Mouse (Mus musculus) heart, embryonic 15.5 days (tissue): ENCODE results near the gene Foxk1. TPM values are rescaled to one million over a fixed set of nuclear protein-coding genes. Genes with fewer than 3 reads are reported as not detected.

Experiments
- ATAC-seq: fragments of 200-750 bp; cut with Nextera tagmentation; replicated peaks from 2 replicates; pipeline ENCODE4 v1.8.0; 2017; ENCODE audit warnings: low read depth, moderate TSS enrichment; ENCODE audit not compliant: insufficient number of reproducible peaks, insufficient read depth, low FRiP score
- H3K27ac ChIP-seq: fragments of 300-500 bp; sonication (generic); 2 replicates; pipeline ENCODE4 v1.5.1; 2015; ENCODE audit warnings: mild to moderate bottlenecking, inconsistent platforms
- H3K27me3 ChIP-seq: fragments of 300-500 bp; sonication (generic); 2 replicates; pipeline ENCODE4 v1.6.1; 2015; ENCODE audit warnings: inconsistent platforms
- H3K36me3 ChIP-seq: fragments of 300-500 bp; sonication (generic); 2 replicates; pipeline ENCODE4 v1.6.1; 2015; ENCODE audit warnings: mild to moderate bottlenecking, inconsistent platforms
- H3K4me1 ChIP-seq: fragments of 300-500 bp; sonication (generic); replicated peaks from 2 replicates; pipeline ENCODE4 v1.6.1; 2015; ENCODE audit warnings: inconsistent platforms
- H3K4me2 ChIP-seq: fragments of 300-500 bp; sonication (generic); 2 replicates; pipeline ENCODE4 v1.6.1; 2015; ENCODE audit warnings: inconsistent platforms, mild to moderate bottlenecking, moderate library complexity
- H3K4me3 ChIP-seq: fragments of 300-500 bp; sonication (generic); 2 replicates; pipeline ENCODE4 v1.5.1; 2015; ENCODE audit warnings: mild to moderate bottlenecking, inconsistent platforms
- H3K9ac ChIP-seq: fragments of 300-500 bp; sonication (generic); 2 replicates; pipeline ENCODE4 v1.6.1; 2015; ENCODE audit warnings: mild to moderate bottlenecking, inconsistent platforms
- H3K9me3 ChIP-seq: fragments of 300-500 bp; sonication (generic); replicated peaks from 2 replicates; pipeline ENCODE4 v1.6.1; 2016; ENCODE audit warnings: inconsistent platforms
- WGBS: fragments of 180-500 bp; shearing (Covaris S2); methylation state at CpG from one replicate; pipeline ENCODE4 v1.1.7; 2015; ENCODE audit warnings: mixed read lengths; 5-methylcytosine and 5-hydroxymethylcytosine counted together
- polyA plus RNA-seq: library from polyadenylated mRNA; unstranded; fragments of >200 nt; fragmentation: Nextera tagmentation; extraction: Ambion mirVana; gene quantifications from 2 replicates; pipeline ENCODE4 v1.2.1, GENCODE M21; 2015

Foxk1 gene
- polyA plus RNA-seq, 1 experiment from 2014 or later, result 3.1 TPM

DNA sequence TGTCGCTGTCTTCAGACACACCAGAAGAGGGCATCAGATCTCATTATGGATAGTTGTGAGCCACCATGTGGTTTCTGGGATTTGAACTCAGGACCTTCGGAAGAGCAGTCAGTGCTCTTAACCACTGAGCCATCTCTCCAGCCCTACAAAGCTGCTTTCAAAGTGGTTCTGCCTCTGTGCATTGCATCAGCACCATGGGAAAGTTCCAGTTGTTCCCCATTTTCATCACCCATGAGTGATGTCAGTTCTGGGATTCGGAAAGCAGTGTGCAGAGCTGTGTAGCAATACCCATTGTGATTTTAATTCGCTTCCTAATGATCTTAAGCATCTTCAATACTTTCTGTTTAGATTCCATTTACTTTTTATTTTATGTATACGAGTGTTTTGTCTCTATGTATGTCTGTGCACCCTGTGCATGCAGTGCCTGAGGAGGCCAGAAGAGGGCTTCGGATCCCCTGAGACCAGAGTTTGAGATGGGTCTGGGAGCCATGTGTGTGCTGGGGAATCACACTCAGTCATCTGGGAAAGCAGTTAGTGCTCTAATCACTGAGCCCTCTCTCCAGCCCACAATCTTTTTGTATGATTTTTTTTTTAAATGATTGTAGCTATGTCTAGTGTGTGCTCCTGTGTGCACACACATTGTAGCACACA lies 6.6 kb upstream of the Foxk1 start:
- Histone ChIP-seq H3K27me3 (no peaks in the 10 kb centered on the region), H3K4me2 (no peak overlapping the region), H3K36me3 (no peaks in the 10 kb centered on the region), H3K9ac (no peak overlapping the region), H3K4me3 (no peak overlapping the region), H3K9me3 (no peaks in the 10 kb centered on the region), H3K27ac (no peak overlapping the region), H3K4me1 (peaks cover 11% of the 10 kb centered on the region)
- no peak for ATAC-seq
- WGBS, result 87% methylated on average over 6 of the region's 6 CpGs

DNA sequence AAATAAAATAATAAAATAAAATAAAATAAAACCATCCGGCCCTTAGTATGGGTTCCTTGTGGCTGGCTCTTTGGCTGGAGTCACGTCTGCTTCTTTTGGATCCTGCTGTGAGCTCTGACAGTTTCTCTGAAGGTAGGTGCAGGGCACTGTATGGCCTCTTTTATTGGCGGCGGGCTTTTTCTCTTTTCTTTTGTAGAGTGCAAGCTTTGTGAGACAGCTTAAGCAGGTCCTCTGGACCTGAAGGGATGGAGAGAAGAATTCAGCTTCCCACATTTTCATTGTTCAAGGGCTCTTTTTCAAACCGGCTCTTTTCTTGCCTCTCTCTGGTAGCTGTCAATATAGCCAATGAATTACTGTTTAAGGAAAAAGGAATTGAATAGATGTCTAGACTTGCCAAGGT lies 5.4 kb upstream of the Foxk1 start:
- peaks cover 21% of the 10 kb centered on the region for H3K4me1 ChIP-seq

DNA sequence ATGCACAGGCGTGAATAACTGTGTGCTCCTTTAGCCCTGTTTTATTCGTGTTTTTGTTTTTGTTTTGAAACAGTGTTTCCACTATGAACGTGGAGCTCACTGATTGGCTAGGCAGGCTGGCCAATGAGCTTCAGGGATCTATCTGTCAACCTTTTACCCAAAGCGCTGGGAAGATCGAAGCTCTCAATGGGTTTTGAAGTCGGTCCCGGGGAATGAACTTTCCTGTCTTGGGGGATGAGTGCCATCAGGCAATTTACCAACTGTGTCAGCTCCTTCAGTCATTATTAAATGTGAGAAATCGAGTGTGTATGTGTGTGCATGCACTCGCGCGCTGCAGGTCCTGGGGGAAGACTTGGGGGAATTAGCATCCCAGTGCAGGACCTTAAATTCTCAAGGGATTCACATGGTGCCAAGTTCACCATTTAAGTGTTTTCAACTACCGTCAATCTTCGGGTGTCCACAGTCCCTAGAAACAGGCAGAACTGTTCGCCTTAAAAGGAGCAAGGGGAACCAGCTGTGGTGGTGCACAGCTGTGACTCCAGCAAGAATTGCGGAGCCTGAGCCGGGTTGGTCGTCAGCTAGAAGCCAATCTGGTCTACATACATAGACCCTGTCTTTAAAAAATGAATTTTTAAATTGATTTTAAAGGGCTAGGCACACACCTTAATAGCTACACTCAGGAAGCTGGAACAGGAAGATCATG lies 965 bp upstream of the Foxk1 start:
- Histone ChIP-seq H3K27ac (peak overlapping the region; percentile 89; the same call in 1 of the 2 replicates), H3K27me3 (no peaks in the 10 kb centered on the region), H3K36me3 (no peaks in the 10 kb centered on the region), H3K4me3 (peak overlapping the region; percentile 74), H3K9ac (peak overlapping the region; percentile 59), H3K9me3 (no peaks in the 10 kb centered on the region), H3K4me2 (peak overlapping the region; percentile 86), H3K4me1 (peaks cover 41% of the 10 kb centered on the region)
- no peak for ATAC-seq
- 18% methylated on average over 17 of the region's 17 CpGs for WGBS

More for the DNA sequence above, 5.4 kb upstream of the Foxk1 start:
- ATAC-seq, result no peak
- Histone ChIP-seq H3K4me3 (no peak overlapping the region), H3K27ac (no peak overlapping the region), H3K9ac (no peak overlapping the region), H3K36me3 (no peaks in the 10 kb centered on the region), H3K9me3 (no peaks in the 10 kb centered on the region), H3K4me2 (no peak overlapping the region), H3K27me3 (no peaks in the 10 kb centered on the region)
- 68% methylated on average over 5 of the region's 5 CpGs for WGBS

DNA sequence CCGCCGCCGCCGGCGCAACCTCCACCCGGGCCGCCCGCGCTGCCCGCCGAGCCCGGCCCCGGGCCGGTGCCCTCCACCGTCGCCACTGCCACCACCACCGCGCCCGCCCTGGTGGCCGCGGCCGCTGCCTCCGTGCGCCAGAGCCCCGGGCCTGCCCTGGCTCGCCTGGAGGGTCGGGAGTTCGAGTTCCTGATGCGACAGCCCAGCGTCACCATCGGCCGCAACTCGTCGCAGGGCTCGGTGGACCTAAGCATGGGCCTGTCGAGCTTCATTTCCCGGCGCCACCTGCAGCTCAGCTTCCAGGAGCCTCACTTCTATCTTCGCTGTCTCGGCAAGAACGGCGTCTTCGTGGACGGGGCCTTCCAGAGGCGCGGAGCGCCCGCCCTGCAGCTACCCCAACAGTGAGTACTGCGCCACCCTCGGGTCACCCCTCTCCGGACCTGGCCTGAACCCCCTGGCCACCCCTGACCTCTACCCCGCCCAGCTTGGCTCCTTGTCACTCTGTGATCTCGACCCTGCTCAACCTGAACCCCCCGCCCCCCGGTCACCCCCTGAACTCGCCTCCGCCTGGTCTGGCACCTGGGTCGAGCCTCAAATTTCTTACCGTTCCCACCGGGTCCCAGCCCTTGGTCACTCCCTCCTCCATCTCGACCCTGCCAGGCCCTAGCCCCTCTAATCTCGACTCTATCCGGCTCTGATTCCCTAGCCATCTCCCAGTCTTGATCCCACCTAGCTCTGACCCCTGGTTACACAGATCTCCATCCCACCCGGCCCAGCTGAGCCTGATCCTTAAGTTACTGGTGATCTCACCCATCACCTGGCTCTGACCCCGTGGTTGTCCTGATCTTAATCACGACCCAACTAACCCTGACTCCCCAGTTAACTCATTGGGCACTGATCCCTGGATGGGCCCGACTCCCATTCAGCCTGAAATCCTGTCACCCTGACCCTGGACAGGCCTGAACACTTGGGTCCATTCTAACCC lies 636 bp downstream of the Foxk1 start:
- WGBS, result under 1% methylated on average over 67 of the region's 67 CpGs
- Histone ChIP-seq H3K4me3 (peak overlapping the region; percentile 74), H3K27ac (peak overlapping the region; percentile 89), H3K4me2 (peak overlapping the region; percentile 86), H3K4me1 (peaks cover 45% of the 10 kb centered on the region), H3K36me3 (no peaks in the 10 kb centered on the region; the same call in 1 of the 2 replicates), H3K9me3 (no peaks in the 10 kb centered on the region), H3K27me3 (no peaks in the 10 kb centered on the region), H3K9ac (peak overlapping the region; percentile 87)
- peak; percentile 42 for ATAC-seq

DNA sequence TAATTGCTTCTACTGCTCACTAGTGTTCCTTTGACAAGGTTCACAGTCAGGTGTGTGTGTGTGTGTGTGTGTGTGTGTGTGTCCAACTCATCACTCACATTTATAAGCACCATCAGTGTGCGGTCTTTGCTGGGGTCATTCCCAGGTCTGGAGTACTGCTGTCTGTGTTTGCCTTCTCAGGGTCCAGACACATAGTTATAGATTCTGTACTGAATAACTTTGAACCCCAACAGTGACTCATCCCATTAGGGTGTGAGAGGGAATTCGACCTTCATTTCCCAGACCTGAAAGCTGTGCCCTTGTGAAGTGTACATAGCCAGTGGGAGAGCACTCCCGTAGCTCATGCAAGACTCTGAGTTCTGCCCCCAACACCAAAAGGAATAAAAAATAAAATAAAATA lies 2.4 kb downstream of the Foxk1 start:
- Histone ChIP-seq H3K27me3 (no peaks in the 10 kb centered on the region), H3K9me3 (no peaks in the 10 kb centered on the region), H3K9ac (no peak overlapping the region), H3K4me3 (no peak overlapping the region), H3K4me2 (peak overlapping the region; percentile 86), H3K27ac (no peak overlapping the region), H3K36me3 (no peaks in the 10 kb centered on the region; the same call in 1 of the 2 replicates), H3K4me1 (peaks cover 52% of the 10 kb centered on the region)
- no peak for ATAC-seq
- WGBS, result 68% methylated on average over 3 of the region's 3 CpGs

DNA sequence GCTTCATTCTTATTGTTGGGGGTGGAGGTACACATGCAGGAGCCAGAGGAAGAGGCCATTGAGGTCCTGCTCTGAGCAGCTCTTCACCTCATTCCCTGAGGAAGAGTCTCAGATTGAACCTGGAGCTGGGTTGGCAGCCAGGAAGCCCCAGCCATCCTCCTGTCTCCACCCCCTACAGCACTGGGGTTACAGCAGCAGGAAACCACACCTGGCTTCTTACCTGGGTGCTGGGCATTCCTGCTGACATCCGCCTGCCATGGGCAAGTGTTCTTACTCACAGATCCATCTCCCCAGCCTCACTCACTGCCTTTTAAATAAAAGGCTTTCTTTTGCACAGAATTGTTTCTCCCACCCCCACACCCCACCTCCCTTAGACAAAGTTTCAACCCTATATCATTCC lies 3.0 kb downstream of the Foxk1 start:
- no peaks in the 10 kb centered on the region; the same call in 1 of the 2 replicates for H3K36me3 ChIP-seq
- no peak for ATAC-seq
- peaks cover 52% of the 10 kb centered on the region for H3K4me1 ChIP-seq
- H3K27ac ChIP-seq, result no peak overlapping the region
- no peak overlapping the region for H3K4me3 ChIP-seq
- no peaks in the 10 kb centered on the region for H3K9me3 ChIP-seq
- H3K9ac ChIP-seq, result no peak overlapping the region
- H3K4me2 ChIP-seq, result peak overlapping the region; percentile 86
- WGBS, result 94% methylated on average over 1 of the region's 1 CpGs
- H3K27me3 ChIP-seq, result no peaks in the 10 kb centered on the region

DNA sequence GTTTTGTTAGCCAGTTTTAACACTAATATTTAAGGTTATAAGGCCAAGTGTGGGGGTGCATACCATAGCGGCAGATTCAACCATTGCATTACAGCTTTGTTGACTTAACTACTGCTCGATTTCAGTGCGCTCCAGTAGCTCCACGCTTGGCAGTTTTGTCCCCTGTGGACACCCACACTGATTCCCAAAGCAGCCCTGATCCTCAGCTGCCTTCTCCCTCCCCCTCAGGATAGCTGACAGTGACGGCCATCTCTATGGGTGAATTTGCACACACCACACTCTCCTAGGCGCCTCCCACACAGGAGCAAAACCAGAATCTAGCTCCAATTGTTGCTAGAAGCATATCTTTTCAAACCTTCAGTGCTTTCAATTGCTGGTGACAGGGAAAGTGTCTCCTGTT lies 4.1 kb downstream of the Foxk1 start:
- Histone ChIP-seq H3K4me3 (no peak overlapping the region), H3K36me3 (no peaks in the 10 kb centered on the region; the same call in 1 of the 2 replicates), H3K4me2 (no peak overlapping the region), H3K4me1 (peaks cover 55% of the 10 kb centered on the region), H3K9ac (no peak overlapping the region), H3K27ac (no peak overlapping the region), H3K9me3 (no peaks in the 10 kb centered on the region), H3K27me3 (no peaks in the 10 kb centered on the region)
- 76% methylated on average over 6 of the region's 6 CpGs for WGBS
- no peak for ATAC-seq

DNA sequence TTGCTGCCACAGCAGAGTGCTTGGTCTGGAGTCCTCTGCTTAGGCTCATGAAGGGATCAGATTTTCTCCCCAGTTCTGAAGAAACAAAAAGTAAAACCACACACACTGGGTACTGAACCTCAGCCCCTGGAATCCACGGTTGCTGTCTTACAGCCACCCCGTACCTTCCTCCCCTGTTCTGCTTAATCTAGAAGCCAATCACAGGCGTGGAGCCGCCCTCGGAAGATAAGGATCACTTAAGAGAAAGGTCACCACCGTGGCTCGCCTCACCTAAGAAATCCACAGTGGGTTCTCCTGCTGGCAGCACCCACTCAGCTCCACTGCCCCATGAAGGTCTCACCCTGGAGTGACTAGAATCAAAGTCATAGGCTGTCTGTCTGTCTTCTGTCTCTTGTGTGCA lies 5.1 kb downstream of the Foxk1 start:
- Histone ChIP-seq H3K9ac (no peak overlapping the region), H3K27ac (no peak overlapping the region), H3K4me2 (no peak overlapping the region), H3K4me1 (peaks cover 49% of the 10 kb centered on the region), H3K9me3 (no peaks in the 10 kb centered on the region), H3K36me3 (no peaks in the 10 kb centered on the region; the same call in 1 of the 2 replicates), H3K4me3 (no peak overlapping the region), H3K27me3 (no peaks in the 10 kb centered on the region)
- 66% methylated on average over 7 of the region's 7 CpGs for WGBS
- no peak for ATAC-seq

DNA sequence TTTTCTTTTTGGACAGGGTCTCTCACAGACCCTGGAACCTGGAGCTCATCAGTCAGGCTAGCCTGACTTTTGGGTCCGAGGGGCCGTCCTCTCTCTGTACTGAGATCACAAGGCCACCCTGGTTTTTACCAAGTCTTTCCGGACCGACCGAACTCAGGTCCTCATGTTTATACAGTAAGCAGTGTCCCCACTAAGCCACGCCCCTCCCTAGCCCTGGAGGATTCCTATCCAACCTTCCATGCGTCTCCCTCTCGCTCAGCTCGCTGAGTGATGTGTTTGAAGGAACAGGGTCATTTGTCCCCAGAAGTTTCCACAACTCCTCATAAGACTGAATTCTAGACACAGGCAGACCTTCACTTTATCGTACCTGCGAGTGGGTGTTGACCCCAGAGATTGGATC lies 5.6 kb downstream of the Foxk1 start:
- Histone ChIP-seq H3K4me3 (no peak overlapping the region), H3K9ac (no peak overlapping the region), H3K36me3 (no peaks in the 10 kb centered on the region; the same call in 1 of the 2 replicates), H3K27ac (no peak overlapping the region), H3K9me3 (no peaks in the 10 kb centered on the region), H3K27me3 (no peaks in the 10 kb centered on the region), H3K4me1 (peaks cover 50% of the 10 kb centered on the region), H3K4me2 (no peak overlapping the region)
- no peak for ATAC-seq
- 61% methylated on average over 11 of the region's 11 CpGs for WGBS

DNA sequence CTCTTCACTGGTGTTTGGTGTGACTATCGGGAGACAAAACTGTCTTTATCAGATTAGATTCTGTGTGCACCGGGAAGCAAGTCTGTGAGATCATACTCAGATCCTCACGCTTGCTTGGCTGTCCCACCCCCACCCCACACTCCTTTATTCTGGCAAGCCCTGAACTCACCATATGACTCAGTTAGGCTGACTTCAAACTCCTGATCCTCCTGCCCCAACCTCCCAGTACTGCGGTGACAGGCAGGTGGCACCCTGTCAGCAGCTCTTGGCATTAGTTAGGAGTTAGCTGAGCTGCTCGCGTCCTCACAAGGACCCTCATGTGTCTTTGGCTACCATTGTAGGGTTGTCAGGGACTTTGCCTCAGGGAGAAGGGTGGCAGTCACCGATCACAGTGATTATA lies 6.1 kb downstream of the Foxk1 start:
- Histone ChIP-seq H3K9ac (no peak overlapping the region), H3K36me3 (no peaks in the 10 kb centered on the region; the same call in 1 of the 2 replicates), H3K9me3 (no peaks in the 10 kb centered on the region), H3K4me1 (peaks cover 52% of the 10 kb centered on the region), H3K27ac (no peak overlapping the region), H3K4me3 (no peak overlapping the region), H3K27me3 (no peaks in the 10 kb centered on the region), H3K4me2 (no peak overlapping the region)
- ATAC-seq, result no peak
- WGBS, result 73% methylated on average over 7 of the region's 7 CpGs

DNA sequence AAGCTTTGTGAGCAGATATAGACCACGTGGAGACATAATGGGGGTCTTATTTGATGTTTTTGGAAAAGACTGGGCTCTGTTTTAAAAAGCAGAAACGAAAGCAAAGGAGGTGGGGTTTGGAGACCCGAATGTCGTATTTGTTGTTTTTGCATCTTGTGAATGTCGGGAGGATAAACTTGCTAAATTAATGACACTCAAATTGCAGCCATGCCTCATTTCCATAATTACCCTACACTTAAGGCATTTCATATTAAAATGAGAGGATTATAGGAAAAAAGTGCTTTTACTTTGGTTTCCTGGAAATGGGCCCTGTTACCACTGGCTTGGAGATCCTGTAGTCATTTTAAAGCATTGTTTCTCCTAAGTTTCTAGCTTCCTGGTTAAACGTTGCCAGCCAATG lies 7.9 kb downstream of the Foxk1 start:
- ATAC-seq, result no peak
- no peak overlapping the region for H3K4me2 ChIP-seq
- no peaks in the 10 kb centered on the region; the same call in 1 of the 2 replicates for H3K36me3 ChIP-seq
- H3K4me3 ChIP-seq, result no peak overlapping the region
- no peaks in the 10 kb centered on the region for H3K27me3 ChIP-seq
- peaks cover 47% of the 10 kb centered on the region for H3K4me1 ChIP-seq
- WGBS, result 71% methylated on average over 6 of the region's 6 CpGs
- no peak overlapping the region for H3K9ac ChIP-seq
- H3K27ac ChIP-seq, result no peak overlapping the region
- H3K9me3 ChIP-seq, result no peaks in the 10 kb centered on the region
